Mouse (Mus musculus) cerebellum, adult 2 months (tissue): ENCODE measurements at regions not wholly inside any gene's neighbourhood (a gene's known extent, or its start where the extent isn't known, plus 50 kb on each side); places are given as distances from the start of the nearest gene placed in this dataset.
A peak's percentile ranks its signal among the peaks of the same experiment; 100 is the strongest.
"Not testable (repeated sequence)": the region's sequence is repeated elsewhere in the genome, so short reads cannot be mapped to it uniquely, and the experiment has no call there.

Experiments used
- DNase-seq, 2 experiments: peaks; one replicate each; pipeline ENCODE4 v3.0.0; 2021
- H3K27ac ChIP-seq: fragments of 200-500 bp; 2 replicates; pipeline ENCODE4 v1.5.1; 2012; ENCODE audit warnings: low read length, control low read depth, inconsistent platforms; ENCODE audit not compliant: insufficient read depth
- H3K27me3 ChIP-seq: fragments of 200-500 bp; 2 replicates; pipeline ENCODE4 v1.6.1; 2012; ENCODE audit warnings: inconsistent platforms, mild to moderate bottlenecking, low read length, moderate library complexity; ENCODE audit not compliant: control insufficient read depth, insufficient read depth
- H3K4me1 ChIP-seq: fragments of 200-500 bp; 2 replicates; pipeline ENCODE4 v1.6.1; 2011; ENCODE audit warnings: low read length; ENCODE audit not compliant: control insufficient read depth, insufficient read depth
- H3K4me3 ChIP-seq: fragments of 200-500 bp; replicated peaks from 2 replicates; pipeline ENCODE3; 2011; ENCODE audit warnings: mild to moderate bottlenecking, low read depth, low read length, control low read depth; ENCODE audit not compliant: insufficient read depth
- CTCF ChIP-seq: fragments of 200-500 bp; IDR thresholded peaks from 2 replicates; pipeline ENCODE4 v1.5.1; 2011; ENCODE audit warnings: low read depth, mild to moderate bottlenecking, control low read depth, low read length, moderate library complexity, borderline replicate concordance; ENCODE audit not compliant: insufficient read depth
- POLR2A ChIP-seq: fragments of 200-500 bp; IDR thresholded peaks from 2 replicates; pipeline ENCODE4 v1.6.1; 2011; ENCODE audit warnings: low read length, control low read depth, borderline replicate concordance; ENCODE audit not compliant: insufficient read depth
- WGBS: fragments of 180-500 bp; shearing (Covaris S2); methylation state at CpG from one replicate; pipeline ENCODE4 v1.1.7; 2018; 5-methylcytosine and 5-hydroxymethylcytosine counted together

DNA sequence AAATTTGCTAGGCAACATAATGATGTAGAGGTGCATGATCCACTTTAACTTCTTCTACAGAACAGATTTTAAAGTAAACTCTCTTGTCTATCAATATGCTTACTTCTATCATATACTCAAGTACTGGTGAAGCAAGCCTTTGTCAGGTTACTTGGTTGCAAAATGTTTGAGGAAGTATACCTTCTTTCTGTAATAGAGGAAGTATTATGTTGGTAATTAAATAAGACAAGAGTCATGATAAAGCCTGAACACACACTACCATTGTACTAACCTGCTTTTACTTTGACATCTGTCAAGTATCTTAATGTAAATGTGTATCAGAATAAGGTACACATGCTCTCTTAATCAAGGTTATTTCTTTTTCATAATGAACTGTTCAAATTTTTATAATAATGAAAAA is 467.9 kb upstream of the Brinp3 start:
- no peaks in the 10 kb centered on the region for H3K4me1 ChIP-seq
- no peaks in the 10 kb centered on the region for H3K27me3 ChIP-seq
- no peak overlapping the region for H3K27ac ChIP-seq
- DNase-seq, result no peak
- TF ChIP-seq CTCF (no peak), POLR2A (no peak)
- no peak overlapping the region for H3K4me3 ChIP-seq

DNA sequence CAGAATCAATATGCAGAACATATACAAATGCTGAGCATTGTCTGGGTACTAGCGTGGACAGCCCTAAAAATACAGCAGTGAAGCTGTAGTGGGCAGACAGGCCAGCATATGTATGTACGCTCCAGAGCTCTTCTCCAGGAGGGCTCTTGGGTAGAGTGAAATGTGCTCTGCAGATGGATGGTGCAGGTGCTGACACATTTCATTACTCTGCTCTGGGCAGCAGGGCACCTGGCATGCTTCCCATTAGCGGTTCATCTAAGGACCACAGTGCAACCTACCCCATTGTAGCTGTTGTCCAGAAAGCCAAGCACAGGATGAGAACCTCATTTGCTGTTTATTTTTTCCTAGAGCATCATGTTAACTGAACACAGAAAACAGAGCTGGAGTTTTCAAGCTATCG is 466.9 kb upstream of the Brinp3 start:
- peak; percentile 61 to 81 for DNase-seq
- WGBS, result 25% methylated on average over 4 of the region's 4 CpGs
- TF ChIP-seq CTCF (no peak), POLR2A (no peak)

DNA sequence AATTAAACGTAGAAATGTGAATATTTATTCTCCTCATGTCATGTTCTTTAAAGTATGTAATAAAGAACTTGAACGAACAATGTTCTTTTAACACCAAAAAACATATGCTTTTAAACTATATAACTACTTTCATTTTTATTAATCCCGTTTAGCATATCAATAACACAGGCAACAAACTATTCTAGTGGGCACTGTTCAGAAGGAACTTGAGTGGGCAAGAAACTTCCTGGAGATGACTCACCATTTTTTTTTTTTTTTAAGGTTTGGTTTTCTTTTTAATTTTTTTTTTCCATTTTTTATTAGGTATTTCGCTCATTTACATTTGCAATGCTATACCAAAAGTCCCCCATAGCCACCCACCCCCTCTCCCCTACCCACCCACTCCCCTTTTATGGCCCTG is 462.2 kb upstream of the Brinp3 start:
- not testable (repeated sequence) for H3K27ac ChIP-seq, H3K4me3 ChIP-seq, H3K4me1 ChIP-seq, H3K27me3 ChIP-seq, DNase-seq
- WGBS, result 90% methylated on average over 4 of the region's 4 CpGs

More for the DNA sequence above, 466.9 kb upstream of the Brinp3 start:
- Histone ChIP-seq H3K27me3 (no peaks in the 10 kb centered on the region), H3K4me1 (no peaks in the 10 kb centered on the region), H3K27ac (no peak overlapping the region), H3K4me3 (no peak overlapping the region)

DNA sequence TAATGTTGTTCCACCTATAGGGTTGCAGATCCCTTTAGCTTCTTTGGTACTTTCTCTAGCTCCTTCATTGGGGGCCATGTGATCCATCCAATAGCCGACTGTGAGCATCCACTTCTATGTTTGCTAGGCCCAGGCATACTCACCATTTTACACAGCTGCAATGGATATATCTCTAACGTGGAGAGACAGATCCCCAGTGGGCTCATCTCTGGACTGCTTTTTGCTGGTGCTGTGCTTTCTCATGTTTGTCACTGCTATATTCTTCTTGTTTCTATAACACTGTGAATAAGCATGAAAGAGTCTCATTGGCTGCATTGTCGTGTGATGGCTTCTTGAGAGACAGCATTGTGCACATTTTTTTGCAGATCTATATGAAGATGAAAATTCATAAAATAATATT is 461.6 kb upstream of the Brinp3 start:
- not testable (repeated sequence) for DNase-seq, H3K27me3 ChIP-seq, H3K4me3 ChIP-seq, H3K4me1 ChIP-seq, H3K27ac ChIP-seq
- 81% methylated on average over 3 of the region's 3 CpGs for WGBS

DNA sequence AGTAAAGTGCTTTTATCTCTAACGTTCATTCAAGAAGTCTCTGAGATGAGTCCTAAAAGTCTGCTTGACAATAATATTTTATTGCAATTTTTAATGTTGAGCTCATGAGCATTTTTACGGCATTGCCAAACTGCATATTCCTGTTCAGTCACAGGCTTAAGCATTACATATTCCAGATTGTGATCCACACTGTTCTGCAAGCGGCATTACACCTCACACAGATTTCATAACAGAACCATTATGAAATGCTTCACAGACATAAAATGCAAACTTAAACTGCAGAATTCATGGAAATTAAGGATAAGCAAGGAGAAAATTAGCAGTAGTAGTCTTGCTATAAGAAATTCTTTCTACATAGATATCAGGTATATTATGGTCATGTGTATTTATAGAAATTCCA is 442.1 kb upstream of the Brinp3 start:
- no peaks in the 10 kb centered on the region for H3K27me3 ChIP-seq
- H3K4me3 ChIP-seq, result no peak overlapping the region
- DNase-seq, result no peak
- H3K4me1 ChIP-seq, result no peaks in the 10 kb centered on the region
- WGBS, result 89% methylated on average over 3 of the region's 3 CpGs
- H3K27ac ChIP-seq, result no peak overlapping the region
- TF ChIP-seq CTCF (no peak), POLR2A (no peak)
